Mouse (Mus musculus) heart, adult 2 months (tissue): ENCODE data around the gene Olfr1412. TPM values are rescaled to one million over a fixed set of nuclear protein-coding genes. Genes with fewer than 3 reads are reported as not detected.

ENCODE experiments used
- DNase-seq, 2 experiments: peaks; one replicate each; pipeline ENCODE4 v3.0.0; 2021
- H3K27ac ChIP-seq: fragments of 200-600 bp; 2 replicates; pipeline ENCODE4 v1.8.1; 2022
- H3K27me3 ChIP-seq: fragments of 200-500 bp; 2 replicates; pipeline ENCODE4 v1.6.1; 2012; ENCODE audit warnings: mild to moderate bottlenecking, low read length, inconsistent platforms, mixed read lengths; ENCODE audit not compliant: control insufficient read depth, insufficient read depth
- H3K36me3 ChIP-seq: fragments of 200-500 bp; 2 replicates; pipeline ENCODE4 v1.6.1; 2012; ENCODE audit warnings: low read length, inconsistent platforms; ENCODE audit not compliant: control insufficient read depth, insufficient read depth
- H3K4me1 ChIP-seq: fragments of 200-500 bp; 2 replicates; pipeline ENCODE4 v1.6.1; 2011; ENCODE audit warnings: low read length; ENCODE audit not compliant: control insufficient read depth, insufficient read depth
- H3K4me3 ChIP-seq: fragments of 200-600 bp; 2 replicates; pipeline ENCODE4 v1.8.1; 2022
- H3K79me2 ChIP-seq: fragments of 200-500 bp; replicated peaks from 2 replicates; pipeline ENCODE4 v1.6.1; 2012; ENCODE audit warnings: mild to moderate bottlenecking, inconsistent platforms, low read length, moderate library complexity, mixed read lengths; ENCODE audit not compliant: control insufficient read depth, insufficient read depth
- H3K9ac ChIP-seq: fragments of 200-500 bp; 2 replicates; pipeline ENCODE4 v1.6.1; 2012; ENCODE audit warnings: low read depth, mild to moderate bottlenecking, control low read depth, inconsistent platforms, low read length, mixed read lengths
- CTCF ChIP-seq: fragments of 200-600 bp; IDR thresholded peaks from 2 replicates; pipeline ENCODE4 v1.8.1; 2022; ENCODE audit warnings: antibody characterized with exemption, mild to moderate bottlenecking, moderate library complexity
- EP300 ChIP-seq: fragments of 200-500 bp; IDR thresholded peaks from 2 replicates; pipeline ENCODE4 v1.6.1; 2011; ENCODE audit warnings: low read depth, low read length, control low read depth; ENCODE audit not compliant: insufficient read depth
- POLR2A ChIP-seq: fragments of 200-500 bp; IDR thresholded peaks from 2 replicates; pipeline ENCODE4 v1.6.1; 2011; ENCODE audit warnings: mild to moderate bottlenecking, low read depth, low read length, control low read depth; ENCODE audit not compliant: insufficient read depth
- WGBS: fragments of 180-500 bp; shearing (Covaris S2); methylation state at CpG from one replicate; pipeline ENCODE4 v1.1.7; 2018; 5-methylcytosine and 5-hydroxymethylcytosine counted together
- intact Hi-C: fragments of 180-260 bp; cut with DNase I; formaldehyde crosslinking; loops from one replicate; pipeline ENCODE4 v1.15.1; 2025
- long read RNA-seq: library from polyadenylated mRNA; stranded (forward); transcript quantifications from one replicate; pipeline ENCODE4 v2.0.0, GENCODE M21; 2021
- polyA plus RNA-seq: library from polyadenylated mRNA; depleted of rRNA; stranded (reverse); fragments of >200 nt; gene quantifications from 2 replicates; pipeline ENCODE4 v1.2.3, GENCODE M21; 2012; rRNA removed
- total RNA-seq, 2 experiments: library from RNA; stranded (reverse); gene quantifications; 2 replicates each; pipeline ENCODE4 v1.2.3; 2021

Gene Olfr1412
- total RNA-seq (not detected), polyA plus RNA-seq (not detected in 2 replicates)
- long read RNA-seq = 0 reads

DNA sequence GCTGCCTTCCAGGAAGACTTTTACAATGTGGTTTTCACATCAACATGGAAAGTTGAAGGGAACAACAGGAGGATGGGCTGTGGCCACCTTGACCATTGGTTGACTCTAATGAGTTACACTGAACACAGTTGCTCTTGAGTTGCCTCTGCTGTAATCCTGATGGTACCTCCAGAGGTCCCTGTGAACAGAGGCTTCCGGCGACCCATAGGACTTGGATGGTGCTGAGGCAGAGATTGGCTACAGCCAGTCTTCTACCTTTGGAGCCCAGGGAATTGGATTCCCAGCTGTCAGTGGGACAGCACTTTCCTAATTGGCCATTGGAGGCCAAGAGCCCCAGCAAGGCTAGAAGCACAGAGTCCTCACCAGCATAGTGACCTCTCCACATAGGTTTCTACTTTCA lies at the start of gene Olfr1412:
TSS of gene Olfr1412 (plus strand) at position 301 of the 400 bp plus-strand sequence.
- TF ChIP-seq CTCF = no peak
- no peak for TF ChIP-seq EP300
- no peak for TF ChIP-seq POLR2A
- no peak within 1 kb of the TSS for H3K4me3 ChIP-seq
- intact Hi-C loops = no loop called here

GRCm38 (mm10) chr1:92536972-92537371 lies 48.6 kb upstream of the Olfr1412 start:
- intact Hi-C loops = no loop called here
- no peak overlapping the region for H3K9ac ChIP-seq
- H3K27me3 ChIP-seq = no peaks in the 10 kb centered on the region
- H3K4me3 ChIP-seq = no peak overlapping the region
- H3K79me2 ChIP-seq = no peaks in the 10 kb centered on the region
- H3K4me1 ChIP-seq = no peaks in the 10 kb centered on the region
- DNase-seq = no peak
- WGBS = 33% methylated on average over 5 of the region's 5 CpGs
- H3K27ac ChIP-seq = no peak overlapping the region
- no peaks in the 10 kb centered on the region for H3K36me3 ChIP-seq
- no peak for TF ChIP-seq EP300
- no peak for TF ChIP-seq CTCF
- no peak for TF ChIP-seq POLR2A

More for the DNA sequence above, at the start of gene Olfr1412:
- H3K4me1 ChIP-seq = no peaks in the 10 kb centered on the region
- no peak within 1 kb of the TSS for H3K9ac ChIP-seq
- H3K27ac ChIP-seq = no peak within 1 kb of the TSS
- 69% methylated on average over 2 of the region's 2 CpGs for WGBS
- no peaks in the 10 kb centered on the region for H3K36me3 ChIP-seq
- H3K79me2 ChIP-seq = no peaks in the 10 kb centered on the region
- no peaks in the 10 kb centered on the region for H3K27me3 ChIP-seq
- DNase-seq = no peak

DNA sequence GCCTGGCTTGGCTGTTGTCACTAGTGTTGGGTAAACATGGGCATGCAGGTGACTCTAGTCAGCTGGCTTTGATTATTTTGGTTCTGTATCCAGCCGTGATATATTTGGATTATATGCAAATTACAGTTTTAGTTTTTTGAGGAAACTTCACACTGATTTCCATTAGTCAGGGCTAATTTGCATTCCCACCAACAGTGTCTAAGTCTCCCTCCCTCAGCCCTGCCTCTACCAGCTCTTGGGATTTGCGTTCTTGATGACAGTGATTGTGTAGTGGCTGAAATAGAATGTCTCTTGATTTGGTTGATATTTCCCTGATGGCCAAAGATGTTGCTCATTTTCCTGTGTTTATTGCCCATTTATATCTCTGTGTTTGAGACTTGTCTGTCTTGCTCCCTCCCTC lies 46.5 kb upstream of the Olfr1412 start:
- 45% methylated on average over 2 of the region's 2 CpGs for WGBS
- no peak overlapping the region for H3K27ac ChIP-seq
- intact Hi-C loops = no loop called here

DNA sequence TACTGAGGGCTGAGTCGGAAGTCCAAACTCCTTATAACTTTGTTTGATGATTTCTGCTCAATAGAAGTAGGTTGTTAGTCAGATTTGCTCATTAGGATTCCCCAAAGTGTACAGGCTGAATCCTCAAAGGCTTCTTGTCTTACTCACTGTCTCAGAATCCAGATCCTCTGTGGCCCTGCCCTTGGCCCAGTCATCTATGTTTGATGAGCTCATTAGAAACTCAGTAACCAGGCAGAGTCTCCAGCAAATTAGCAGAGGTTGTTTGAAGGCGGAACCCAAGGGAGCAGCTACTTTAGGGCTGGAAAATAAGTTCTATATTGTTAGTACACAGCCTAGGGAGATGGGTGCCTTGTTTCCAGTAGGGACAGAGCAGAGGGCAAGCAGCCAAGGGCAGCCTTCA lies 39.6 kb upstream of the Olfr1412 start:
- no peaks in the 10 kb centered on the region for H3K4me1 ChIP-seq
- no peaks in the 10 kb centered on the region for H3K36me3 ChIP-seq
- WGBS = 70% methylated on average over 2 of the region's 2 CpGs
- H3K79me2 ChIP-seq = no peaks in the 10 kb centered on the region
- H3K27me3 ChIP-seq = no peaks in the 10 kb centered on the region
- H3K27ac ChIP-seq = no peak overlapping the region
- intact Hi-C loops = no loop called here
- no peak overlapping the region for H3K9ac ChIP-seq
- H3K4me3 ChIP-seq = no peak overlapping the region
- DNase-seq = no peak
- TF ChIP-seq POLR2A (no peak), CTCF (no peak), EP300 (no peak)

More for the DNA sequence above, 46.5 kb upstream of the Olfr1412 start:
- no peak overlapping the region for H3K9ac ChIP-seq
- H3K79me2 ChIP-seq = no peaks in the 10 kb centered on the region
- no peaks in the 10 kb centered on the region for H3K4me1 ChIP-seq
- TF ChIP-seq CTCF (no peak), POLR2A (no peak), EP300 (no peak)
- DNase-seq = no peak
- H3K27me3 ChIP-seq = no peaks in the 10 kb centered on the region
- H3K36me3 ChIP-seq = no peaks in the 10 kb centered on the region
- H3K4me3 ChIP-seq = no peak overlapping the region

GRCm38 (mm10) chr1:92571022-92571421 lies 14.6 kb upstream of the Olfr1412 start, which contains the start of gene Olfr1413:
Gene Olfr1413, plus strand, starts transcription at chr1:92571322.
- Histone ChIP-seq H3K27ac (no peak within 1 kb of the TSS), H3K4me3 (no peak within 1 kb of the TSS), H3K79me2 (no peaks in the 10 kb centered on the region), H3K36me3 (no peaks in the 10 kb centered on the region), H3K4me1 (no peaks in the 10 kb centered on the region), H3K27me3 (no peaks in the 10 kb centered on the region), H3K9ac (no peak within 1 kb of the TSS)
- TF ChIP-seq CTCF (no peak), POLR2A (no peak), EP300 (no peak)
- intact Hi-C loops = no loop called here
- 89% methylated on average over 3 of the region's 3 CpGs for WGBS
- DNase-seq = no peak

- intact Hi-C loops = no loop called here
- H3K27ac ChIP-seq = no peak within 1 kb of the TSS
- TF ChIP-seq EP300 (no peak), POLR2A (no peak), CTCF (no peak)
These were observed 8.5 kb downstream of the Olfr1412 start, which contains the start of gene Olfr1411 for GRCm38 (mm10) chr1:92594111-92594510. Gene Olfr1411, plus strand, starts transcription at chr1:92594411.

GRCm38 (mm10) chr1:92596019-92596418 lies 10.4 kb downstream of the Olfr1412 start:
- TF ChIP-seq CTCF (no peak), EP300 (no peak), POLR2A (no peak)
- intact Hi-C loops = no loop called here
- H3K4me3 ChIP-seq = no peak overlapping the region

More at GRCm38 (mm10) chr1:92594111-92594510, 8.5 kb downstream of the Olfr1412 start, which contains the start of gene Olfr1411:
- Histone ChIP-seq H3K9ac (no peak within 1 kb of the TSS), H3K4me1 (no peaks in the 10 kb centered on the region), H3K27me3 (no peaks in the 10 kb centered on the region), H3K36me3 (no peaks in the 10 kb centered on the region), H3K4me3 (no peak within 1 kb of the TSS), H3K79me2 (no peaks in the 10 kb centered on the region)
- no peak for DNase-seq

More at GRCm38 (mm10) chr1:92596019-92596418, 10.4 kb downstream of the Olfr1412 start:
- Histone ChIP-seq H3K27me3 (no peaks in the 10 kb centered on the region), H3K79me2 (no peaks in the 10 kb centered on the region), H3K4me1 (no peaks in the 10 kb centered on the region), H3K27ac (no peak overlapping the region), H3K9ac (no peak overlapping the region), H3K36me3 (no peaks in the 10 kb centered on the region)
- DNase-seq = no peak
- 62% methylated on average over 3 of the region's 3 CpGs for WGBS
